Mouse (Mus musculus) midbrain, embryonic 10.5 days (tissue): Measurements from ENCODE around the gene Adgrf5. TPM values are rescaled to one million over a fixed set of nuclear protein-coding genes. Genes with fewer than 3 reads are reported as not detected.
A peak's percentile ranks its signal among the peaks of the same experiment; 100 is the strongest.
"Not testable (repeated sequence)": the region's sequence is repeated elsewhere in the genome, so short reads cannot be mapped to it uniquely, and the experiment has no call there.

Experiments
- DNase-seq: peaks from one replicate; pipeline ENCODE4 v3.0.0-alpha.2; 2017; ENCODE audit warnings: low spot score
- H3K27ac ChIP-seq: fragments of 300-500 bp; sonication (generic); replicated peaks from 2 replicates; pipeline ENCODE4 v1.5.1; 2016; ENCODE audit warnings: mild to moderate bottlenecking
- H3K27me3 ChIP-seq: fragments of 300-500 bp; sonication (generic); 2 replicates; pipeline ENCODE4 v1.6.1; 2016; ENCODE audit warnings: low read depth, mild to moderate bottlenecking; ENCODE audit not compliant: poor library complexity, severe bottlenecking
- H3K36me3 ChIP-seq: fragments of 300-500 bp; sonication (generic); 2 replicates; pipeline ENCODE4 v1.6.1; 2016; ENCODE audit warnings: mild to moderate bottlenecking, moderate library complexity
- H3K4me1 ChIP-seq: fragments of 300-500 bp; sonication (generic); 2 replicates; pipeline ENCODE4 v1.6.1; 2016
- H3K4me3 ChIP-seq: fragments of 300-500 bp; sonication (generic); 2 replicates; pipeline ENCODE4 v1.5.1; 2016; ENCODE audit warnings: mild to moderate bottlenecking, moderate library complexity
- H3K9me3 ChIP-seq: fragments of 300-500 bp; sonication (generic); replicated peaks from 2 replicates; pipeline ENCODE4 v1.6.1; 2016; ENCODE audit warnings: mild to moderate bottlenecking
- WGBS: fragments of 180-500 bp; shearing (Covaris S2); methylation state at CpG from one replicate; pipeline ENCODE4 v1.1.7; 2016; 5-methylcytosine and 5-hydroxymethylcytosine counted together
- polyA plus RNA-seq: library from polyadenylated mRNA; unstranded; fragments of >200 nt; fragmentation: Nextera tagmentation; extraction: Ambion mirVana; gene quantifications from 2 replicates; pipeline ENCODE4 v1.2.1, GENCODE M21; 2016

Adgrf5 gene
- polyA plus RNA-seq = 6.6 and 9.3 TPM in 2 replicates

- Histone ChIP-seq H3K36me3 (no peaks in the 10 kb centered on the region), H3K27ac (no peak within 1 kb of the TSS), H3K4me3 (no peak within 1 kb of the TSS), H3K9me3 (no peaks in the 10 kb centered on the region), H3K4me1 (peaks cover 16% of the 10 kb centered on the region), H3K27me3 (no peaks in the 10 kb centered on the region)
- WGBS = 68% methylated on average over 16 of the region's 16 CpGs
- no peak for DNase-seq
Measured at GRCm38 (mm10) chr17:43359826-43360619, at the start of gene Adgrf5. Gene Adgrf5, plus strand, starts transcription at chr17:43360451.

- 0 out of 2 replicates have a peak, but pooled peaks cover 4% of the 10 kb centered on the region for H3K9me3 ChIP-seq
- no peak for DNase-seq
- peak overlapping the region; percentile 54 for H3K4me3 ChIP-seq
- no peaks in the 10 kb centered on the region for H3K27me3 ChIP-seq
- 51% methylated on average over 7 of the region's 7 CpGs for WGBS
- peaks cover 20% of the 10 kb centered on the region for H3K4me1 ChIP-seq
- no peaks in the 10 kb centered on the region for H3K36me3 ChIP-seq
- H3K27ac ChIP-seq = peak overlapping the region; percentile 89
Measured at GRCm38 (mm10) chr17:43325986-43326671, 34.1 kb upstream of the Adgrf5 start.

GRCm38 (mm10) chr17:43326726-43327700, 33.2 kb upstream of the Adgrf5 start:
- Histone ChIP-seq H3K9me3 (0 out of 2 replicates have a peak, but pooled peaks cover 4% of the 10 kb centered on the region), H3K4me3 (peak overlapping the region; percentile 54), H3K27me3 (no peaks in the 10 kb centered on the region), H3K4me1 (peaks cover 20% of the 10 kb centered on the region), H3K27ac (peak overlapping the region; percentile 89), H3K36me3 (no peaks in the 10 kb centered on the region)
- peak; percentile 85 for DNase-seq
- WGBS = 7% methylated on average over 29 of the region's 29 CpGs

GRCm38 (mm10) chr17:43327810-43328209, 32.4 kb upstream of the Adgrf5 start:
- H3K4me3 ChIP-seq = no peak overlapping the region
- H3K4me1 ChIP-seq = peaks cover 26% of the 10 kb centered on the region
- H3K36me3 ChIP-seq = no peaks in the 10 kb centered on the region
- peak overlapping the region; percentile 89 for H3K27ac ChIP-seq
- H3K9me3 ChIP-seq = 0 out of 2 replicates have a peak, but pooled peaks cover 2% of the 10 kb centered on the region
- no peaks in the 10 kb centered on the region for H3K27me3 ChIP-seq
- no peak for DNase-seq
- WGBS = 70% methylated on average over 6 of the region's 6 CpGs

- H3K27me3 ChIP-seq = no peaks in the 10 kb centered on the region
- no peaks in the 10 kb centered on the region for H3K36me3 ChIP-seq
- 84% methylated on average over 4 of the region's 4 CpGs for WGBS
- no peaks in the 10 kb centered on the region for H3K9me3 ChIP-seq
- H3K4me3 ChIP-seq = no peak overlapping the region
- DNase-seq = no peak
- H3K4me1 ChIP-seq = peaks cover 28% of the 10 kb centered on the region
- H3K27ac ChIP-seq = no peak overlapping the region; the same call in 1 of the 2 replicates
Measured at GRCm38 (mm10) chr17:43329216-43329615, 31.0 kb upstream of the Adgrf5 start.

GRCm38 (mm10) chr17:43329761-43330183, 30.5 kb upstream of the Adgrf5 start:
- H3K27ac ChIP-seq = no peak overlapping the region
- 85% methylated on average over 7 of the region's 7 CpGs for WGBS
- H3K4me3 ChIP-seq = no peak overlapping the region
- no peak for DNase-seq
- no peaks in the 10 kb centered on the region for H3K36me3 ChIP-seq
- no peaks in the 10 kb centered on the region for H3K9me3 ChIP-seq
- peaks cover 28% of the 10 kb centered on the region for H3K4me1 ChIP-seq
- H3K27me3 ChIP-seq = no peaks in the 10 kb centered on the region

GRCm38 (mm10) chr17:43332686-43333085, 27.6 kb upstream of the Adgrf5 start:
- no peak for DNase-seq
- H3K27me3 ChIP-seq = no peaks in the 10 kb centered on the region
- no peaks in the 10 kb centered on the region for H3K36me3 ChIP-seq
- H3K27ac ChIP-seq = no peak overlapping the region
- WGBS = 70% methylated on average over 5 of the region's 5 CpGs
- no peak overlapping the region for H3K4me3 ChIP-seq
- H3K9me3 ChIP-seq = no peaks in the 10 kb centered on the region
- peaks cover 11% of the 10 kb centered on the region; the same call in 1 of the 2 replicates for H3K4me1 ChIP-seq

GRCm38 (mm10) chr17:43334074-43334473, 26.2 kb upstream of the Adgrf5 start:
- no peaks in the 10 kb centered on the region for H3K9me3 ChIP-seq
- no peak overlapping the region for H3K4me3 ChIP-seq
- H3K27ac ChIP-seq = no peak overlapping the region
- H3K27me3 ChIP-seq = no peaks in the 10 kb centered on the region
- peaks cover 8% of the 10 kb centered on the region; the same call in 1 of the 2 replicates for H3K4me1 ChIP-seq
- DNase-seq = no peak
- 77% methylated on average over 9 of the region's 9 CpGs for WGBS
- no peaks in the 10 kb centered on the region for H3K36me3 ChIP-seq

GRCm38 (mm10) chr17:43337643-43338042, 22.6 kb upstream of the Adgrf5 start:
- Histone ChIP-seq H3K36me3 (no peaks in the 10 kb centered on the region), H3K4me3 (no peak overlapping the region), H3K27me3 (no peaks in the 10 kb centered on the region), H3K4me1 (peaks cover 4% of the 10 kb centered on the region; the same call in 1 of the 2 replicates), H3K9me3 (no peaks in the 10 kb centered on the region), H3K27ac (no peak overlapping the region)
- no peak for DNase-seq
- WGBS = 93% methylated on average over 2 of the region's 2 CpGs

- Histone ChIP-seq H3K27ac (no peak overlapping the region), H3K9me3 (no peaks in the 10 kb centered on the region), H3K36me3 (no peaks in the 10 kb centered on the region), H3K4me1 (no peaks in the 10 kb centered on the region), H3K4me3 (no peak overlapping the region), H3K27me3 (no peaks in the 10 kb centered on the region)
- DNase-seq = no peak
- WGBS = 96% methylated on average over 3 of the region's 3 CpGs
Measured at GRCm38 (mm10) chr17:43338279-43338678, 22.0 kb upstream of the Adgrf5 start.

GRCm38 (mm10) chr17:43346499-43346898, 13.8 kb upstream of the Adgrf5 start:
- H3K4me3 ChIP-seq, H3K4me1 ChIP-seq, DNase-seq, H3K27ac ChIP-seq, H3K36me3 ChIP-seq, H3K27me3 ChIP-seq, H3K9me3 ChIP-seq: not testable (repeated sequence)
- WGBS = 95% methylated on average over 2 of the region's 2 CpGs

- 16% methylated on average over 9 of the region's 9 CpGs for WGBS
- Histone ChIP-seq H3K27me3 (no peaks in the 10 kb centered on the region), H3K4me1 (peaks cover 16% of the 10 kb centered on the region), H3K4me3 (no peak overlapping the region), H3K27ac (no peak overlapping the region; the same call in 1 of the 2 replicates), H3K9me3 (no peaks in the 10 kb centered on the region), H3K36me3 (no peaks in the 10 kb centered on the region)
- no peak for DNase-seq
Measured at GRCm38 (mm10) chr17:43357902-43358539, 2.2 kb upstream of the Adgrf5 start.
